Mouse (Mus musculus) forebrain, embryonic 12.5 days (tissue): ENCODE measurements around the gene Scn9a. TPM values are rescaled to one million over a fixed set of nuclear protein-coding genes. Genes with fewer than 3 reads are reported as not detected.
A peak's percentile ranks its signal among the peaks of the same experiment; 100 is the strongest.

Experiments used
- ATAC-seq: fragments of 200-750 bp; cut with Nextera tagmentation; 2 replicates; pipeline ENCODE4 v1.8.0; 2017; ENCODE audit warnings: moderate TSS enrichment; ENCODE audit not compliant: low FRiP score
- H3K27ac ChIP-seq: fragments of 300-500 bp; sonication (generic); 2 replicates; pipeline ENCODE4 v1.5.1; 2016; ENCODE audit warnings: mild to moderate bottlenecking
- H3K27me3 ChIP-seq: fragments of 300-500 bp; sonication (generic); 2 replicates; pipeline ENCODE4 v1.6.1; 2016; ENCODE audit warnings: mild to moderate bottlenecking
- H3K36me3 ChIP-seq: fragments of 300-500 bp; sonication (generic); replicated peaks from 2 replicates; pipeline ENCODE4 v1.6.1; 2016; ENCODE audit warnings: mild to moderate bottlenecking
- H3K4me1 ChIP-seq: fragments of 300-500 bp; sonication (generic); 2 replicates; pipeline ENCODE4 v1.6.1; 2016
- H3K4me2 ChIP-seq: fragments of 300-500 bp; sonication (generic); 2 replicates; pipeline ENCODE4 v1.6.1; 2016; ENCODE audit warnings: mild to moderate bottlenecking, moderate library complexity
- H3K4me3 ChIP-seq: fragments of 300-500 bp; sonication (generic); replicated peaks from 2 replicates; pipeline ENCODE4 v1.5.1; 2016; ENCODE audit warnings: mild to moderate bottlenecking
- H3K9ac ChIP-seq: fragments of 300-500 bp; sonication (generic); 2 replicates; pipeline ENCODE4 v1.6.1; 2016; ENCODE audit warnings: mild to moderate bottlenecking
- H3K9me3 ChIP-seq: fragments of 300-500 bp; sonication (generic); 2 replicates; pipeline ENCODE4 v1.6.1; 2016
- WGBS: fragments of 180-500 bp; shearing (Covaris S2); methylation state at CpG from one replicate; pipeline ENCODE4 v1.1.7; 2016; 5-methylcytosine and 5-hydroxymethylcytosine counted together
- polyA plus RNA-seq: library from polyadenylated mRNA; unstranded; fragments of >200 nt; fragmentation: Nextera tagmentation; extraction: Ambion mirVana; gene quantifications from 2 replicates; pipeline ENCODE4 v1.2.1, GENCODE M21; 2016

The Scn9a gene
- polyA plus RNA-seq = 1.9 and 2.5 TPM in 2 replicates

DNA sequence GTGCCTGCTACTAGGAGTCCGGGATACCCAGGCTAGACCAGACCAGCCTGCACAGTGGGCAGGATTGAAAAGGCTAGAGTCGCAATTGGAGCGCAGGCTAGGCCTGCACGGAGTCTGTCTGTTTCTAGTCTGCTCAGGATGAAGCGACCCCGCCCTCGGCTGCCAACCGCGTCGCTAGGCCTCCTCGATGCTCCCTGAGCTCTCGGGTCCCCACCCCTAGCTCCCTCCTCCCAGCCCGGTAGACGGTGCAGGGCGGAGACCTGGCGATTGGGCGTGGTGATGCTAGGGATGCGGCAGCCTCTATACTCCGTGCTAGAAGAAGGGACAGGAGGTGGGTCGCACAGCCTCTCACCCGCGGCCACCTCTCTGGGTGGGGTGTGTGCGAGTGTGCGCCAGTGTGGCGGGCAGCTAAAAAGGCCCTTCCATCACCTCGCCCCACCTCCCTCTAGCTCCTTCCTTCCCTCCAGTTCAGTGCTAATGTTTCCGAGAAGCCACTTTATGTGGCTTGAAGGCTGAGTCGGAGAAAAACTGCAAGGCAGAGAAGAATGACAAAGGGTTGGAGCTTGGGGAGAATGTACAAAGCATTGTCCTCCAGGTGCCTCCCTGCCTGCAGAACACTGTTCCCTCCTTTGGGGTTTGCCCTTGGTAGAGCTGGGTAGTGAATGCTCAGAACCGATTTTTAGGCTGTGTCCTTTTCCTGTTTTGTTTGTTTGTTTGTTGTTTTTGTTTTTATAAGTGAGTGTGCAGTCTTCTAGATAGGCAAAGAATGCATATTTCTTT, at the start of gene Scn9a:
Gene Scn9a (minus strand): TSS at position 383 of the 780 bp plus-strand sequence.
- no peaks in the 10 kb centered on the region for H3K27me3 ChIP-seq
- no peaks in the 10 kb centered on the region for H3K36me3 ChIP-seq
- peak within 1 kb of the TSS; percentile 46 for H3K4me3 ChIP-seq
- peak; percentile 87 for ATAC-seq
- no peaks in the 10 kb centered on the region for H3K9me3 ChIP-seq
- H3K4me1 ChIP-seq = peaks cover 13% of the 10 kb centered on the region
- peak within 1 kb of the TSS; percentile 57 for H3K9ac ChIP-seq
- no peak within 1 kb of the TSS for H3K27ac ChIP-seq
- peak within 1 kb of the TSS; percentile 77 for H3K4me2 ChIP-seq
- WGBS = 2% methylated on average over 29 of the region's 29 CpGs

DNA sequence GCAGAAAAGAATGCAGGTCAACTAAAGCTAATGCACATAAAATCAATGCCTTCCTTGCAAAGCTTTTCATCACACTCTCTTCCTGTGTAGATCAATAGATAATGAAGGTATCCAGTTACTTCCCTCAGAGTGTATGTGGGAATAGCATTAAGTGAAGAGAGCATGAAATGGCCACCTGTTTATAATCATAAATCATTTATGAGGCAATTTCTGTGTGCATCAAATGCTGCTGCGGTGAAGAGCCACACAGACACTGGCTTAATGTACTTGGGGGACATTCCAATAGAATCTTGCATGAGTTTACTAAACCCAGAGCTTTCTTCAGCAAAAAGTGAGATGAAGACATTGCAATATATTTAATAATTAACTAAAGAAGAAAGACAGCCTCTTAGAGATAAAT, 27.2 kb upstream of the Scn9a start:
- Histone ChIP-seq H3K27me3 (no peaks in the 10 kb centered on the region), H3K4me3 (no peak overlapping the region), H3K9me3 (no peaks in the 10 kb centered on the region), H3K9ac (no peak overlapping the region), H3K4me1 (no peaks in the 10 kb centered on the region), H3K36me3 (no peaks in the 10 kb centered on the region), H3K27ac (no peak overlapping the region), H3K4me2 (no peak overlapping the region)
- no peak for ATAC-seq
- 76% methylated on average over 1 of the region's 1 CpGs for WGBS

DNA sequence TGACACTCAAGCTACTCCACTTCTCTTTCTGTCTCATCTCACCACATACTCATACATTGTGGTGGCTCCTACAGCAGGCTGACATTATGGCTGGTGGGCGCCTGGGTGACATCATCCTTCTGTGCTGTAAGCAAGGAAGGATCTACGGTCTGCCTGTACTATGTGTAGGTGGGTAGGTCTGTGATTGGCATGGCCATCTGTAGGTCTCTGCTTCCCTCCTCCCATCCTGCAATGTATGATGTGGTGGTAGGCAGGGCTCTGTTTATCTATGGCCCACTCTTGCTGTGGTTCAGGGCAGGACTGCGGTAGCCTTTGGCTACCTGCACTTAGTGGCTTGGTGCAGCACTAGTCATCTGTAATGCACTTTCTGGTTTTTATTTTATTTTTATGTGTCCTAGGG, 21.7 kb upstream of the Scn9a start:
- no peak overlapping the region for H3K4me2 ChIP-seq
- 98% methylated on average over 3 of the region's 3 CpGs for WGBS
- H3K9ac ChIP-seq = no peak overlapping the region
- no peaks in the 10 kb centered on the region for H3K4me1 ChIP-seq
- ATAC-seq = no peak
- no peaks in the 10 kb centered on the region for H3K27me3 ChIP-seq
- no peaks in the 10 kb centered on the region for H3K36me3 ChIP-seq
- H3K27ac ChIP-seq = no peak overlapping the region
- no peak overlapping the region for H3K4me3 ChIP-seq
- no peaks in the 10 kb centered on the region for H3K9me3 ChIP-seq

DNA sequence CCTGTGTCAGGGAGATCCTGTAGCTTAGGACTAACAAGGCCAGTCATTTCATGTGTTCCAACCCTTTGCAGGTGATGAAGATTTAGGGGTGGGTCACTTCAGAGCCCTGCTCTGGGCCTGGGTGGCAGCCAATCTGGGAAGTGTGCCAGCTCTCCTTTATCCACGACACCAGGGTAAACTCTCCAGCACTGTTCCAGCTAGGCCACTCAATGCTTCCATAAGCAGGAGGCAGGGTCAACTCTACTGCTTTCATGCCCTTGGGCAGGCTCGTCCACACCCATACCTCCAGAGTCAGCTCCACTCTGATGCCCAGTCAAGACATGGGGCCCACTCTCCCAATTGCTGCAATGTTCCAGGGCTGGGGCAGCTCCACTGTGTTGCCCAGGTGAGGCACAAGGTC, 20.7 kb upstream of the Scn9a start:
- no peak overlapping the region for H3K4me3 ChIP-seq
- H3K4me1 ChIP-seq = no peaks in the 10 kb centered on the region
- H3K27me3 ChIP-seq = no peaks in the 10 kb centered on the region
- no peak overlapping the region for H3K9ac ChIP-seq
- H3K36me3 ChIP-seq = no peaks in the 10 kb centered on the region
- H3K9me3 ChIP-seq = no peaks in the 10 kb centered on the region
- no peak overlapping the region for H3K4me2 ChIP-seq
- no peak for ATAC-seq
- no peak overlapping the region for H3K27ac ChIP-seq
- WGBS = 86% methylated on average over 2 of the region's 2 CpGs

DNA sequence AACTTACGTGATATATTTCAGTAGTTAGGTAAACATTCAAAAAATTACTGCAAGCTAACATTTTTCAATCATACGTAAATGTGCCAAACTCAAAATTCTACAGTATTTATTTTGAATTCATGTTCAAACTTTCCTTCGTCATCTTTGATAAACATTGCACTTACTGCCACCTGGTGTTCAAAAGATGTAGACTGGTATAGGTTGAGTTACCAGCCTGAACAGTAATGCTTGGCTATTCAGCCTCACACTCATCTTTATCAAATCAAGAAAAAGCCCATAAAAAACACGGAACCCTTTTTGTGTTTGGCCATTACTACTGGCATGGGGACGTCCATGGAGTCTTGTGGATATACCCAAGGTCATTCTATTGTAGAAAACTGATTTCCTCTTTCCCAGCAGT, 9.6 kb upstream of the Scn9a start:
- Histone ChIP-seq H3K36me3 (no peaks in the 10 kb centered on the region), H3K4me3 (no peak overlapping the region), H3K9me3 (no peaks in the 10 kb centered on the region), H3K4me1 (no peaks in the 10 kb centered on the region), H3K27ac (no peak overlapping the region), H3K27me3 (no peaks in the 10 kb centered on the region), H3K4me2 (no peak overlapping the region), H3K9ac (no peak overlapping the region)
- peak; percentile 70; the same call in 1 of the 2 replicates for ATAC-seq
- WGBS = 29% methylated on average over 5 of the region's 5 CpGs

DNA sequence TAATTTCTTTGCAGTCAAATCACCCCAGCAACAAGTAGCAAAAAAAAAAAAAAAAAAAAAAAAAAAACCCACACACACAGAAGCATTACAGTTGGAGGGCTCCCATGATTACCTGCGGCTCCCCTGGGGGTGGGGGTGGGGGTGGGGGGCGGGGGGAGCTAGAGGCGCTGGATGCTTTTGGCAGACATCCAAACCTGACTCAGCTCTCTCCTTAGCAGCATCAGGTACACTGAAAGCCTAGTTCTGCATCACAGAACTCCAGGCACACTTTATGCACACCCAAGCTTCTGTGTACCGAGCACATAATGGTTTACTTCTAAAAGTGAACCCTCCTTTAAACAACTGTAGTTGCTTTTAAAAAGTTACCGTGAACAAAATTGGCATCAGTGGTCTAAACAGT, 2.0 kb downstream of the Scn9a start:
- Histone ChIP-seq H3K4me2 (no peak overlapping the region), H3K4me3 (no peak overlapping the region), H3K27ac (no peak overlapping the region), H3K4me1 (peaks cover 13% of the 10 kb centered on the region), H3K9ac (no peak overlapping the region), H3K36me3 (no peaks in the 10 kb centered on the region), H3K9me3 (no peaks in the 10 kb centered on the region), H3K27me3 (no peaks in the 10 kb centered on the region)
- peak; percentile 3; the same call in 1 of the 2 replicates for ATAC-seq
- 24% methylated on average over 5 of the region's 5 CpGs for WGBS

DNA sequence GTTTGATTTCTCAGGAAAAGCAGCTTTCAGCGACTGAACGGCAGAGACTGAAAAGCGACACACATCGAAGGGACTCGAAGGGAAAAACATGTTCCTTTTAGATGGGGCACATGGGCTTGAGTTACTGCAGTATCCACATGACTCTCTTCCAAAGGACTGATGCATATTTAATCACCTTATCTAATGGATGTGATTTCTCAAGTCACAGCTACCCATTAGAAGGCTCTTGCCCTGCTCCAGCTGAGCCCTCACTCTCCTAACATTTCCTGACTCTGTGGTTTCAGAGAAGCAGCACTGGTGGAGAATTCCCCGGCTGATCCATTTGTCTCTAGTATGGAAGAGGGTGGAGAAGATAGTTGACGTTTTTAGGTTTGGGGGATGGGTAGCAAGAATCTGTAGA, 23.7 kb downstream of the Scn9a start:
- no peaks in the 10 kb centered on the region for H3K27me3 ChIP-seq
- no peaks in the 10 kb centered on the region for H3K9me3 ChIP-seq
- H3K36me3 ChIP-seq = no peaks in the 10 kb centered on the region
- H3K4me1 ChIP-seq = no peaks in the 10 kb centered on the region
- H3K4me2 ChIP-seq = no peak overlapping the region
- H3K4me3 ChIP-seq = no peak overlapping the region
- no peak overlapping the region for H3K9ac ChIP-seq
- no peak for ATAC-seq
- WGBS = 88% methylated on average over 7 of the region's 7 CpGs
- no peak overlapping the region for H3K27ac ChIP-seq

DNA sequence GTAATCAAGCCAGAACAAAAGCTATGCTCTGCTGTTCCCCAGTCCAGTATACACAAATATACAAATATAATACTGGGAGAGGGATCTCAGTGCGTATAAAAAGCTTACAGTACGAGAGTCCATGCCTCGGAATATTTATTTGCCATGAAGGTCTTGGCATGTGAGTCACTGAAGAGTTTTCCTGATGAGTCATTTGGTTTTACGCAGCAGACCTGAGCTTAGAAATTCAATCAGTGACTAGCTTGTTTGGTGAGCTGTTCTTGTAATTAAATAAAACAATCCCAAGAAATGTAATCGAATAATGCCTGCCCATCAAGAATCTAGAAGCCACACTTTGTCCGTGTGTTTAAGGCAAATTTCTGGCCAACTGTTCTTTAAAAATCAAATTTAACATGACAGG, 37.4 kb downstream of the Scn9a start:
- WGBS = 91% methylated on average over 6 of the region's 6 CpGs
- Histone ChIP-seq H3K4me3 (no peak overlapping the region), H3K9me3 (no peaks in the 10 kb centered on the region), H3K9ac (no peak overlapping the region), H3K4me2 (no peak overlapping the region), H3K27ac (no peak overlapping the region), H3K36me3 (no peaks in the 10 kb centered on the region), H3K27me3 (no peaks in the 10 kb centered on the region), H3K4me1 (no peaks in the 10 kb centered on the region)
- ATAC-seq = no peak

DNA sequence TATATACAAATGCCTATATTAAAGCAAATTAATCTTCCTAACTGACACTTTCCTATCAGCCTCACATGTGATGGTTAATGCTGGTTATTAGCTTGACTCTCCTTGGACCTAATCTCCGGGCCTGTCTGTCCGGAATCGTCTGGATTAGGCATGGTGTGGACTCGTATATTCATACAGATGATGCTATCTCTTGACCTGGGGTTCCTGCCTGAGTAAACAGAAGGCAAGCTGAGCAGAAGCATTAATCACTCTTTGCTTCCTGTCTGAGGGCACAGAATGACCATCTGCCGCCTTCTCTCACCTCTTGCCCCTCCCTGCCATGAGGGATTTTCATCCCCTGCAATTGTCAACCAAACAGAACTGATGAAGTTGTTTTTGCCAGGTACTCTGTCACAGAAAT, 38.6 kb downstream of the Scn9a start:
- ATAC-seq = no peak
- no peak overlapping the region for H3K27ac ChIP-seq
- H3K4me2 ChIP-seq = no peak overlapping the region
- H3K9ac ChIP-seq = no peak overlapping the region
- H3K9me3 ChIP-seq = no peaks in the 10 kb centered on the region
- no peaks in the 10 kb centered on the region for H3K27me3 ChIP-seq
- H3K4me3 ChIP-seq = no peak overlapping the region
- H3K4me1 ChIP-seq = no peaks in the 10 kb centered on the region
- WGBS = 82% methylated on average over 5 of the region's 5 CpGs
- no peaks in the 10 kb centered on the region for H3K36me3 ChIP-seq

DNA sequence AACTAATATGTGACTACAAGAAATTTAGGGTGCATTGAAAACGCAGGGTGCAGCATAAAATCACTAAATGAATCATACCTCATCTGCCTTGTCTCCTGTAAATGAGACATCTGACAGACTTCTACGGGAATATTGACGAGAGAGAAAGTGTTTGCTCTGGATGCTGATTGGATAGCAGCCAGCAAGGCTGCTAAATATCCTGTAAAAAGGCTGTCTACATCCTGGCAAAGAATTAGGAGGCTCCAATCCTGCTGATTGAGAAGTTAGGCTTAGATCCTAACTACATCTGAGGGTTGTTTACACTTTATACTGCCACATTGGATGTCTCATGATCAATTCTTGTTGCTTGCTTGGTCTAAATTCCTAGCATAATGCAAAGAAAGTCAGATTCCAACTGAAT, 44.6 kb downstream of the Scn9a start:
- H3K27ac ChIP-seq = no peak overlapping the region
- H3K4me2 ChIP-seq = no peak overlapping the region
- no peak overlapping the region for H3K4me3 ChIP-seq
- H3K9ac ChIP-seq = no peak overlapping the region
- no peaks in the 10 kb centered on the region for H3K36me3 ChIP-seq
- no peaks in the 10 kb centered on the region for H3K27me3 ChIP-seq
- H3K9me3 ChIP-seq = no peaks in the 10 kb centered on the region
- WGBS = 90% methylated on average over 3 of the region's 3 CpGs
- no peaks in the 10 kb centered on the region for H3K4me1 ChIP-seq
- no peak for ATAC-seq

DNA sequence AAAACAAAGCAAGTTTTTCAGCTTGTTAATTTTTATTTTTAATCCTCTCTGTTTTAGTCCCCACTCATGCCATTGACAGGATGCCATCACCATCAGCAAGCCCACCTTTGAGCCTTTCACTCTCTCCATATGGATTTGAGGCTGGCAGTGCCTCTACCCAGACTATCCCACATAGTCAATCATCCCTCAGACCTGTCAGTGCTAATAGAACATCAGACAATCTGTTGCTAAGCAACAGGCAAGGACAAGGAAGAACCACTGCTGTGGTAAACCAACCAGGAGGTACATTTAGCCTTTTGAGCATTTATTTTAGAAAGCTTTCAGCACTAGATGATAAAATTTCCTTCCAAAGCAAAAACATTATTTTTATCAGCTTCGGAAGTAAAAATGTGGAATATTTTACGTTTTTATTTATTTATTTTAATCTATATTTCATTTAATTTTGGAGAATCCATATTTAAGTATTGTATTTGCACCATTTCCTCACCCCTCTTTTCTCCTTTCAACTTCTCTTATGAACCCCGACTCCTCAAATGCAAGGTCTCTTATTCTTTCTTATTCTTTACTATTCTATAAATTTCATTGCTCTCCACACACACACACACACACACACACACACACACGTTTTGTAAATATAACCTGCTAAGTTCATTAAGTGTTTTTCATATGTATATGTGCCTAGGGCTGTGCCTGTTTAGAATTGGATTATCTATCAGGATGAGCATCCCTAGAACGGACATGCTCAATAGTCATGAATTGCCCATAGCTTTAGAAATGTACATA, 54.5 kb downstream of the Scn9a start:
- Histone ChIP-seq H3K4me1 (no peaks in the 10 kb centered on the region), H3K9me3 (no peaks in the 10 kb centered on the region), H3K4me2 (no peak overlapping the region), H3K27me3 (no peaks in the 10 kb centered on the region), H3K27ac (no peak overlapping the region), H3K4me3 (no peak overlapping the region), H3K9ac (no peak overlapping the region), H3K36me3 (no peaks in the 10 kb centered on the region)
- peak; percentile 90 for ATAC-seq
- 76% methylated on average over 5 of the region's 5 CpGs for WGBS

DNA sequence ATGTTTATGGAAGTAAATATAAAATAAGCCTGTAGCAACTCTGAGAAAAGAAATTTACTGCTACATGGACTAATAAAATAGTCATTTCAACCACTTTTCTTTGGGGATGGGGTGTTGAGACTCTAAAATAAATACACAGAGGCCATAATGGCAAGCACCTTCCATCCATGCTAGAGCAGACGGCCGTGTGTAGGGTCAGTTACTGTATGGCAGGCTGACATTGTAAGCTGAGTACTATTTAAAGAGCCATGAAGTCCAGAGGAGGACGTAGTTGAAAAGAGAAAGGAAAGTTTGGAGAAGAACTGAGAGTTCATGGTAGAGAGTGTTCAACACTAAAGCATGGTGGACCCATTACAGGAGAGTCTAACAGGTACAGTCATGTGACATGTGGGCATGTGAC, 86.5 kb downstream of the Scn9a start:
- Histone ChIP-seq H3K27me3 (no peaks in the 10 kb centered on the region), H3K4me3 (no peak overlapping the region), H3K4me2 (no peak overlapping the region), H3K36me3 (no peaks in the 10 kb centered on the region), H3K4me1 (no peaks in the 10 kb centered on the region), H3K9me3 (no peaks in the 10 kb centered on the region), H3K27ac (no peak overlapping the region), H3K9ac (no peak overlapping the region)
- WGBS = 89% methylated on average over 3 of the region's 3 CpGs
- no peak for ATAC-seq

DNA sequence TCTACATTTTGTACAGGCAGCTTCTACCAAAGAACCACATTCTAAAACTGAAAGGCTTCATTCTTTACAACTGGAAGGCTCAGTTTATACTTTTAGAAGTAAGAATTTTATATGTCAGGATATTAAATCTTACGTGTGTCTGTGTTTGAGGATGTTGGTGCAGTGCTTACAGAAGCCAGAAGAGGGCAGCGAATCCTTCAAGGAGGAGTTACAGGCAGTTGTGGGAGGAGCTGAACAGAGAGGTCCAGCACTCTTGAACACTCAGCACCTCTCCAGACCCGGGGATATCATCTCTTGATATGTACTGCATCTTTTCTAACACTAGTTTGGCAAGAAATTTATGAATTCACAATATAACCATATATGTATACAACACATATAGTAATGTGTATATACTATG, 114.8 kb downstream of the Scn9a start:
- Histone ChIP-seq H3K4me1 (no peaks in the 10 kb centered on the region), H3K36me3 (no peaks in the 10 kb centered on the region), H3K4me3 (no peak overlapping the region), H3K27me3 (no peaks in the 10 kb centered on the region), H3K9ac (no peak overlapping the region), H3K27ac (no peak overlapping the region), H3K9me3 (no peaks in the 10 kb centered on the region), H3K4me2 (no peak overlapping the region)
- WGBS = 78% methylated on average over 3 of the region's 3 CpGs
- ATAC-seq = no peak
